Mouse (Mus musculus) T-helper 17 cell (primary cell): ENCODE measurements around the gene Adora1.

Experiments
- in situ Hi-C, 2 experiments: fragments of 300-600 bp; cut with MboI, MseI; formaldehyde crosslinking; loops; 1 replicate in 1 of 2; 2 replicates in 1 of 2; pipeline ENCODE4 v1.15.1; 2025; ENCODE audit warnings: high pct_unique_total_duplicates in 2 of 2

Gene Adora1

GRCm38 (mm10) chr1:134241298-134241697 is 6.1 kb upstream of the Adora1 start:
- in situ Hi-C loops = no loop called here

- in situ Hi-C loops = no loop called here
Measured at GRCm38 (mm10) chr1:134240701-134241100, 5.5 kb upstream of the Adora1 start.

- in situ Hi-C loops = no loop called here
Measured at GRCm38 (mm10) chr1:134237438-134237837, 2.2 kb upstream of the Adora1 start.

GRCm38 (mm10) chr1:134236142-134236541 is 911 bp upstream of the Adora1 start:
- in situ Hi-C loops = no loop called here

- in situ Hi-C loops = no loop called here
Measured at GRCm38 (mm10) chr1:134234455-134235390, 508 bp downstream of the Adora1 start.

- in situ Hi-C loops = no loop called here
Measured at GRCm38 (mm10) chr1:134233681-134234454, 1.4 kb downstream of the Adora1 start.

- in situ Hi-C loops = no loop called here
Measured at GRCm38 (mm10) chr1:134232778-134233531, 2.3 kb downstream of the Adora1 start.

GRCm38 (mm10) chr1:134232326-134232725 is 2.9 kb downstream of the Adora1 start:
- in situ Hi-C loops = no loop called here

- in situ Hi-C loops = no loop called here
Measured at GRCm38 (mm10) chr1:134231681-134232080, 3.5 kb downstream of the Adora1 start.

GRCm38 (mm10) chr1:134231270-134231669 is 4.0 kb downstream of the Adora1 start:
- in situ Hi-C loops = no loop called here

GRCm38 (mm10) chr1:134230638-134231228 is 4.5 kb downstream of the Adora1 start:
- in situ Hi-C loops = no loop called here

GRCm38 (mm10) chr1:134229806-134230575 is 5.2 kb downstream of the Adora1 start:
- in situ Hi-C loops = no loop called here

GRCm38 (mm10) chr1:134226739-134227138 is 8.5 kb downstream of the Adora1 start:
- in situ Hi-C loops = no loop called here

GRCm38 (mm10) chr1:134225375-134225774 is 9.9 kb downstream of the Adora1 start:
- in situ Hi-C loops = no loop called here

GRCm38 (mm10) chr1:134224649-134225227 is 10.5 kb downstream of the Adora1 start:
- in situ Hi-C loops = no loop called here

- in situ Hi-C loops = no loop called here
Measured at GRCm38 (mm10) chr1:134222122-134223055, 12.8 kb downstream of the Adora1 start.

GRCm38 (mm10) chr1:134221172-134221571 is 14.1 kb downstream of the Adora1 start:
- in situ Hi-C loops = no loop called here

GRCm38 (mm10) chr1:134219608-134220007 is 15.6 kb downstream of the Adora1 start:
- in situ Hi-C loops = no loop called here

GRCm38 (mm10) chr1:134217942-134218341 is 17.3 kb downstream of the Adora1 start:
- in situ Hi-C loops = no loop called here
